Mouse (Mus musculus): ENCODE measurements around the gene Akap9. TPM values are rescaled to one million over a fixed set of nuclear protein-coding genes. Genes with fewer than 3 reads are reported as not detected.

Gene Akap9
- total RNA-seq, 2 experiments from 2014 or later: 67.1 to 68.3 TPM

Other genes starting within 250 kb of the Akap9 start
- gene Ankib1, start 125.1 kb upstream of the Akap9 start, total RNA-seq (2021): 100 to 1,000 TPM; 124 TPM
- 10 to 100 TPM; 48.8 to 53.9 TPM for gene Krit1, start 124.9 kb upstream of the Akap9 start, total RNA-seq (2021)
- under 1 TPM; 0.17 to 0.33 TPM for gene Lrrd1, start 82.9 kb upstream of the Akap9 start, total RNA-seq (2021)
- 10 to 100 TPM in 1 of 2 experiments, 1 to 10 TPM in 1; 9.9 to 11.3 TPM for gene Mterf1a, start 34.1 kb upstream of the Akap9 start, total RNA-seq (2021)
- 10 to 100 TPM; 41.8 to 42.0 TPM for gene Cyp51, start 176.7 kb downstream of the Akap9 start, total RNA-seq (2021)